23 mouse cellular contexts compared by ENCODE assay signal in genomic region chr9:40462401-40462800, GRCm38 (mm10).
"Had no signal": no experiment of that assay in that cellular context is flagged by ENCODE, and none has a peak within 500 bp of the region (broad histone marks: within the 10 kb centered on the region; RNA-seq: fewer than 3 reads in every experiment).

No protein-coding gene starts in this region.

- H3K4me3 ChIP-seq: intestine, embryonic 15.5 days; layer of hippocampus, adult 2 months; left cerebral cortex, adult 2 months; limb, embryonic 12.5 days; limb, embryonic 15.5 days; neural tube, embryonic 13.5 days had no signal

- H3K27me3 ChIP-seq: intestine, embryonic 15.5 days; limb, embryonic 12.5 days; limb, embryonic 15.5 days had no signal

- ATAC-seq: intestine, embryonic 15.5 days; liver, postnatal 0 days; lung, postnatal 0 days had no signal

- DNase-seq: kidney, adult 11 months; kidney, adult 9 months; kidney, postnatal 25 days; layer of hippocampus, adult 9-11 months; layer of hippocampus, postnatal 36 days; left cerebral cortex, postnatal 4 days; liver, postnatal 0 days; lung, embryonic 14.5 days; retina, postnatal 1 day; right cerebral cortex, postnatal 25 days; thymus, adult 18-20 months; thymus, postnatal 36 days had no signal

- H3K4me1 ChIP-seq: intestine, embryonic 15.5 days; limb, embryonic 12.5 days; limb, embryonic 15.5 days; neural tube, embryonic 13.5 days had no signal

- H3K36me3 ChIP-seq: intestine, embryonic 15.5 days; limb, embryonic 12.5 days; limb, embryonic 15.5 days; neural tube, embryonic 13.5 days had no signal

- H3K4me2 ChIP-seq: intestine, embryonic 15.5 days; limb, embryonic 12.5 days; limb, embryonic 15.5 days; liver, embryonic 11.5 days; lung, embryonic 14.5 days; neural tube, embryonic 13.5 days had no signal

- H3K9ac ChIP-seq: intestine, embryonic 15.5 days; limb, embryonic 12.5 days; limb, embryonic 15.5 days; liver, embryonic 14.5 days; liver, postnatal 0 days; lung, embryonic 14.5 days; neural tube, embryonic 13.5 days had no signal

- H3K27ac ChIP-seq: intestine, embryonic 15.5 days; kidney, postnatal 0 days; layer of hippocampus, adult 2 months; left cerebral cortex, adult 2 months; limb, embryonic 12.5 days; limb, embryonic 15.5 days; liver, embryonic 14.5 days; macrophage; neural tube, embryonic 13.5 days had no signal

- H3K9me3 ChIP-seq: intestine, embryonic 15.5 days; limb, embryonic 12.5 days; limb, embryonic 15.5 days; neural tube, embryonic 13.5 days had no signal
